Mouse (Mus musculus) cerebellum, adult 2 months (tissue): ENCODE measurements around the gene Kctd7.

ENCODE experiments used
- CTCF ChIP-seq: fragments of 200-500 bp; IDR thresholded peaks from 2 replicates; pipeline ENCODE4 v1.5.1; 2011; ENCODE audit warnings: low read depth, mild to moderate bottlenecking, control low read depth, low read length, moderate library complexity, borderline replicate concordance; ENCODE audit not compliant: insufficient read depth
- POLR2A ChIP-seq: fragments of 200-500 bp; IDR thresholded peaks from 2 replicates; pipeline ENCODE4 v1.6.1; 2011; ENCODE audit warnings: low read length, control low read depth, borderline replicate concordance; ENCODE audit not compliant: insufficient read depth

DNA sequence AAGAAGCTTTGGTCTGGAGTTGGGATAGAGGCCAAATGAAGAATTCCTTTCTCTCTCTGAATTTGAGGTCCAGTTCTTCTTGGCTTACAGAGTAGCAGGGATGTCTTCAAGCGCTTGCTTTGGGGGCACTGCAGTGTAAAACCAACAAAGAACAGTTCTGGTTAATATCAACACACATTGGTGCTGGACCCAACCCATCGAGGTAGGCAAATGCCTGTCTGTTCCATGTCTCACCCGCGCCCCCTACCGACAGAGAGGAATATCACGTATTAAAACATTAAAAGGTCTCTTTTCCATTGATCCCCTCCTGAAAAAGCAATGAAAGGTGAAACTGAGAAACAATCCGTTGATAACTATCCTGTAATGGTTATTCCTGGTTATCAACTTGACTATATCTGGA lies 19.0 kb downstream of the Kctd7 start:
- TF ChIP-seq CTCF = peak; percentile 84
- TF ChIP-seq POLR2A = no peak
